Mouse (Mus musculus) kidney, adult 2 months (tissue): ENCODE data around the gene Dlat.

Experiments used
- CTCF ChIP-seq: fragments of 200-500 bp; conservative IDR thresholded peaks from 2 replicates; pipeline ENCODE4 v1.5.1; 2011; ENCODE audit warnings: low read depth, mild to moderate bottlenecking, control low read depth, low read length, moderate library complexity, mixed read lengths; ENCODE audit not compliant: insufficient read depth, insufficient read length
- POLR2A ChIP-seq: fragments of 200-500 bp; IDR thresholded peaks from one replicate; pipeline ENCODE4 v1.6.1; 2011; ENCODE audit warnings: low read depth, low read length, control low read depth

DNA sequence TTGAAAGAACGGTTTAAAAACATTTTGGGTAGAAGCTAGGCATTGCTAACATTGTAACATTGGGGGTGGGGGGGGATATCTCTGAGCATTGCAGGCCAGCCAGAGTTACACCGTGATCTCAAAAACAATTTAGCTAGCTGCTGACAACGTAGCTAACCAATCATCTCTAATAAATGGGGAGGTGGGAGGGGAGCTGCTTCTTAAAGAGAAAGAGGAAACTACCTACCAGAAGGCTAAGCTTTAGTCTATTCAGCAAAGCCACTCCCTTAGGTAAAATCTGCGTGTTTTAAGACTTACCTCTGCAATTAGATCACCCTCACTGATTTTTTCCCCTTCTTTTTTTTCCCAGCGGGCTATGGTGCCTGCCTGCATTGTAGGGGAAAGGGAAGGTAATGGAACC lies 1.2 kb downstream of the Dlat start:
- TF ChIP-seq CTCF, result no peak
- no peak for TF ChIP-seq POLR2A
